Comparison of ENCODE assay signal across 8 mouse cellular contexts in the genomic region with DNA sequence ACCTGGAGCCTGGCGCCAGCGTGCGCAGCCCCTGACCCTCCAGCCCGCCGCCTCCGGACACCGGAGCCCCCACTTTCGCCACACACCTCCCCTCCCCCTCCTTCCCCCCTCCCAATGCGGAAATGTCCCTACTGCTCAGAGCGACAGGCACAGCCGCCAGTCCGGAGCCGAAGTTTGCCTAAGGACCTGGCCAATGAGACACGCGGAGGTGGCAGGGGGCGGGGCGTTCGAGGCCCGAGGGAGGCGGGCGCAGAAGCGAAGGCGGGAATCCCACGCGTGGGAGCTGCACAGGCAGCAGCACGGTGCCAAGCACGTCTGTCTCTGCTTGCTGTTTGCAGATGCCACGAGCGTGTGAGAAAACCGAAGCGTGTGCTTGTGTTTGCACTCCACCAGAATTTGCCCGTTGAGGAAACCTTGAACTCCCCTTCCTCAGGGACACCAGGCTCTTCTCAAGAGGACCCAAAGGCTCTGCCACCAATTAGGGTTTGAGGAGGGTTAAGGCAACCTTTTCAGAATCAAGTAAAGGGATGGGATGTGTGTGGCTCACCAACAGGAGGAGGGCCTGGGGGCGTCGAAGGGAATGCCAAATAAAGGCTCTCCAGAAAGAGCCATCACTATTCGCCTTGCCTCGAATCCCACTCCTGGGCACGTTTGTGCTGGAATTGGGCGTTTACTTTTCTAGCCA. TPM values are rescaled to one million over a fixed set of nuclear protein-coding genes. Genes with fewer than 3 reads are reported as not detected.
A peak's percentile ranks its signal among the peaks of the same experiment; 100 is the strongest.
DNase-seq lines count a peak whose midpoint lies in the region; ATAC-seq and TF ChIP-seq lines count a peak whose summit lies in the region.

A gene (minus strand): TSS at position 80 of the 685 bp plus-strand sequence.

- H3K27ac ChIP-seq in hindbrain, embryonic 10.5 days, result peak within 1 kb of the TSS; percentile 95
- H3K27ac ChIP-seq in lung, postnatal 0 days (ENCODE audit: low read length), result peak within 1 kb of the TSS; percentile 96

- TF ChIP-seq EP300 in lung, postnatal 0 days (IDR thresholded peaks at IDR 0.05), result no peak

- no peaks in the 10 kb centered on the region for H3K9me3 ChIP-seq in hindbrain, embryonic 10.5 days
- no peaks in the 10 kb centered on the region for H3K9me3 ChIP-seq in lung, postnatal 0 days (ENCODE audit: low read length)

- TF ChIP-seq CTCF in lung, postnatal 0 days (IDR thresholded peaks at IDR 0.05), result no peak

- DNase-seq in MEL-GATA-1-ER (ENCODE audit: extremely low read depth, low read depth), result peak; percentile 83
- DNase-seq in cerebellum, adult 18-20 months, result peak; percentile 97 to 98
- DNase-seq in hindbrain, embryonic 10.5 days (ENCODE audit: low spot score), result peak; percentile 96
- DNase-seq in layer of hippocampus, adult 9-11 months, result peak; percentile 98
- peak; percentile 98 for DNase-seq in lung, postnatal 0 days (ENCODE audit: low spot score)
- peak; percentile 89 for DNase-seq in retina, adult 2 months (ENCODE audit: low read depth, low spot score)
- peak; percentile 97 to 98 for DNase-seq in thymus, postnatal 36 days

- peak within 1 kb of the TSS; percentile 74 for H3K9ac ChIP-seq in lung, postnatal 0 days (replicated peaks; ENCODE audit: low read depth)

- H3K36me3 ChIP-seq in hindbrain, embryonic 10.5 days, result no peaks in the 10 kb centered on the region
- no peaks in the 10 kb centered on the region for H3K36me3 ChIP-seq in lung, postnatal 0 days (ENCODE audit: insufficient read depth, low read length)

- H3K27me3 ChIP-seq in hindbrain, embryonic 10.5 days (ENCODE audit: insufficient read depth, poor library complexity, severe bottlenecking), result no peaks in the 10 kb centered on the region
- H3K27me3 ChIP-seq in lung, postnatal 0 days (replicated peaks; ENCODE audit: insufficient read depth, low read length), result no peaks in the 10 kb centered on the region

- WGBS in hindbrain, embryonic 10.5 days, result 7% methylated on average over 38 of the region's 38 CpGs
- WGBS in lung, postnatal 0 days, result 7% methylated on average over 36 of the region's 38 CpGs

- peak within 1 kb of the TSS; percentile 79 for H3K4me3 ChIP-seq in hindbrain, embryonic 10.5 days
- H3K4me3 ChIP-seq in lung, postnatal 0 days (ENCODE audit: low read depth, low read length), result peak within 1 kb of the TSS; percentile 84

- ATAC-seq in frontal cortex, adult (ENCODE audit: low TSS enrichment), result peak; percentile 95
- ATAC-seq in lung, postnatal 0 days, result peak; percentile 96

- peak within 1 kb of the TSS; percentile 52 for H3K4me2 ChIP-seq in lung, postnatal 0 days (replicated peaks; ENCODE audit: low read depth, low read length)

- peaks cover 24% of the 10 kb centered on the region for H3K4me1 ChIP-seq in hindbrain, embryonic 10.5 days (replicated peaks)
- peaks cover 14% of the 10 kb centered on the region; the same call in 1 of the 2 replicates for H3K4me1 ChIP-seq in lung, postnatal 0 days (ENCODE audit: insufficient read depth, low read depth, low read length)

RNA-seq across cellular contexts. Expression of the gene that starts here (rescaled TPM):
- polyA plus RNA-seq in hindbrain, embryonic 10.5 days (2016; fragmentation: Nextera tagmentation; extraction: Ambion mirVana), result 52.2 and 55.7 TPM in 2 replicates
- polyA plus RNA-seq in lung, postnatal 0 days (2015; fragmentation: Nextera tagmentation; extraction: Ambion mirVana), result 76.4 and 92.6 TPM in 2 replicates

Comparison
In these comparisons a context has a peak if more than half of its experiments do, and no peak if none do; other contexts are left out.
1. Peak in every context shown above with its lines: DNase-seq, ATAC-seq, H3K4me3 ChIP-seq and H3K27ac ChIP-seq.